Mouse (Mus musculus): ENCODE measurements around the gene Tmed6.
"Not testable (repeated sequence)": the region's sequence is repeated elsewhere in the genome, so short reads cannot be mapped to it uniquely, and the experiment has no call there.

Gene Tmed6

DNA sequence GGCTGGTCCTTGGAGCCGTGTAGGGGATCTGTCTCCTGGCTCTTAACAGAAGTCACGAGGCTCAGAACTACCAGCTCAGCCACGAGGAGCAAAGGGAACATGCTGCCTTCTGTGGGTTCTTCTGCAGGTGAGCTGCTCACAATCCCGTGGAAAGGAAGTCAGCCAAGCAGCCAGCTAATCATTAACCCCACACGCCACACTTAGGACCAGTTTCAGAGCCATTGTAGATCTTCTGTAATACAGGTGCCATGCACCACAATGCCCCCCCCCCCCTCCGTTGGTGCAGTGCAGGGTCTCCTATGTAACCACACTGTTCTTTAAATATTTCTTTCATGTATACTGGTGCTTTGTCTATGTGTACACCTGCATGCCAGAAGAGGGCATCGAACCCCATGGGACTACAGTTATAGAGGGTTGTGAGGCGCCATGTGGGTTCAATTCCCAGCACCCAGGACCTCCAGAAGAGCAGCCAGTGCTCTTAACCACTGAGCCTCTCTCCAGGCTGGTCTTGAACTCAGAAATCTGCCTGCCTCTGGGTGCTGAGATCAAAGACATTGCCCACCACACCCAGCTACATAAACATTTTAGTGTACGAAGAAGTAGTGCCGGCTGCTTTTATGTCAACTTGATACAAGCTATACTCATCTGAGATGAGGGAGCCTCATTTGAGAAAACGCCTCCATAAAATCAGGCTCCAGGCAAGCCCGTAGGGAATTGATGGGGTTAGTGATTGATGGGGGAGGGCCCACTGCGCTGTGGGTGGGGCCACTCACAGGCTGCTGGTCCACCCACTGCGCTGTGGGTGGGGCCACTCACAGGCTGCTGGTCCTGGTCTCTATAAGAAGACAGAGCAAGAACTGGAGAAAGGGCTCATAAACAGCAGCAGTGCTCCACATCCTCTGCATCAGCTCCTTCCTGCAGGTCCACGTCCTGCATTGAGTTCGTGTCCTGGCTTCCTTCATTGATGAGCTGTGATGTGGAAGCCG, at the start of gene Tmed6:
Gene Tmed6, minus strand, starts transcription at position 134 of the 986 bp plus-strand sequence.
- DNase-seq (ENCODE audit: low read depth, low spot score), result no peak

DNA sequence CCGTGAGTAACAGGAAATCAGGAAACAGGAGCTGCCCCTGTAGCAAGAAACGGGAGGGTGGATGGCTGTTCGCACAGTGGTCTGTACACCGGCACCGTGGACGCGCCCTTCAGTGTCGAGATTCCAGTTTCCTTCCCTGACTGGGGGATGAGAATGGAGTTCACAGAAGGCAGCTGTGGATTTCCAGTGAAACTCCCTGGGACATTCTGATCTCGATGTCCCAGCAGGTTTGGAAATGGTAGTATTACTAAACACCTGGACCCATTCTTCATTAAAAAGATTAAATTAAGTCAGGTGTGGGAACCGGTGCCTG, 49.5 kb upstream of the Tmed6 start:
- DNase-seq (ENCODE audit: low read depth, low spot score), result no peak

DNA sequence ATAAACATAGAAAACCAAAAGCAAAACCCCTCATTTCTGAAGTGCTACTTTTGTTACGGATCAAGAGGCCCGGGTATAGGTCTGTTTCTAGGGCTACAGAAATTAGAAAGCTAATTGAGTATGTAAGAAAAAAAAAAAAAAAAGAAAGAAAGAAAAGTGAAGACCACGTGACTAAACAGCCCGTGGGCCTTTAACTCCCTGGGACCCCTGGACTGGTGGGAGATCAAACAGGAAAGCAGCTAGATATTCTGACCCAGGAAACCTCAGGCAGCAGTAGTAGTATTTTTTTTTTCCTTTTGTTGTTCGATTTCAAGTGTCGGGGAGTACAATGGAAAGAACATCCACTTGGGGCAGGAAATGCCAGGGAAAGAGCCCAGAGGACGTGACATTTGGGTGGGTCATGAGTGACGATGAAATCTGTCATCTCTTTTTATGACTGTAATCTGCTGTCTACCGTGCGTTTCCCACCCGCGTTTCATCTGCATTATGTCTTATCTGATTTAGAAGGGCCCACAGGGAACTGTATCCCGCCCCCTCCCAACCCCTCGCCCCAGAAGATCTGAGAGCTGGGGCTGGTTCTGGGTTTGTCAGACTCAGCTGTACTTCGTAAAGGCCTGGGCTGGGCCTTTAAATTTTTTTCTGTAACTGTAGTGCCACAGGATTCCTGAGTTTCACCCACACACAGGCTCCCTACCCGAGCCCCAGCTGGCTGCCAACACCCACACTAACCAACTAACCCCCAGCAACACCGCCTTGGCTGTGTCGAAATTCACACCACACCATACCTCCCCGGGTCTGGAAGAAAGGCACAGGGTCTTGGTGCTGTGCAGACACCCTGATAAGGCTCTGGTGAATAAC, 48.9 kb upstream of the Tmed6 start:
- peak; percentile 47 for DNase-seq (ENCODE audit: low read depth, low spot score)

DNA sequence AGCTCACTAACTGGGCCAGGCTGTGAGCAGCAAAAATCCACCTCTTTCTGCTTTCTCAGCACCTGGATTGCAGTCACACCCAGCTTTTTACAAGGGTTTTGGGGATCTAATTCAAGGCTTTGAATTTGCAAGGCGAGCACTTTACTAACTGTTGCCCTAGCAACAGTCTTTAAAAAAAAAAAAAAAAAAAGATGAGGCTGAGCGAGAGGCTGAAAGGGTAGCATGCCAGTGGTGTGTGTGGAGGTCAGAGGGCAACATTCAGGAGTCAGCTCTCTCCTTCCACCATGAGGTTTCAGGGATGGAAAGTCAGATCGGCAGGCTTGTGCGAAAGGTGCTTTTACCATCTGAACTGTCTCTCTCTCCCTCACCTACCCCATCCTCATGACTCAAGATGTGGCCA, 47.8 kb upstream of the Tmed6 start:
- DNase-seq (ENCODE audit: low read depth, low spot score), result no peak

DNA sequence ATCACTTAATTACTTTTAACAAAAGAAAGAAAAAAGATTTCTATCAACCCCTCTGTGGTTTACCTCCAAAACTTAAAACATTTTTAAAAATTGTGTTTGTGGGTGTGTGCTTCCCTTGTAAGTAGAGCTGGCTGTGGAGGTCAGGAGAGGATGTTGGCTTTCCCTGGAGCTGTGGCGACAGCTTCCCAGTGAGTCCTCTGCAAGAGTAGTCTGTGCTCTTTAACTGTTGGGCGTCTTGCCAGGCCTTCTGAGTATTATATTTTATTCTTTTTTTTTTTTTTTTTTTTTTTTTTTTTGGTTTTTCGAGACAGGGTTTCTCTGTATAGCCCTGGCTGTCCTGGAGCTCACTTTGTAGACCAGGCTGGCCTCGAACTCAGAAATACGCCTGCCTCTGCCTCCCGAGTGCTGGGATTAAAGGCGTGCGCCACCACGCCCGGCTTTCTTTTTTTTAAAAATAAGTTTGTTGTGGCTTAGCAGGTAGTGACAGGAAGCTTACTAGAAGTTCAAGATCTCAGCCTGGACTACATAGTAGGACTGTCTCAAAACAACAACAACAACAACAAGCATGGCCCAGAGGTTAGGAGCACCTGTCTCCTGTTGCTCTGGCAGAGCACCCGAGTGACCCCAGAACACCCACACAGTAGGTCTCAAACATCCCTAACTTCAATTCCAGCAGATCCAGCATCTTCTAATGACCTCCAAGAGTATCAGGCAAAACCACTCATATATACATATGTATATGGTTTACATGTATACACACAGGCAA, 46.1 kb upstream of the Tmed6 start:
- no peak for DNase-seq (ENCODE audit: low read depth, low spot score)

DNA sequence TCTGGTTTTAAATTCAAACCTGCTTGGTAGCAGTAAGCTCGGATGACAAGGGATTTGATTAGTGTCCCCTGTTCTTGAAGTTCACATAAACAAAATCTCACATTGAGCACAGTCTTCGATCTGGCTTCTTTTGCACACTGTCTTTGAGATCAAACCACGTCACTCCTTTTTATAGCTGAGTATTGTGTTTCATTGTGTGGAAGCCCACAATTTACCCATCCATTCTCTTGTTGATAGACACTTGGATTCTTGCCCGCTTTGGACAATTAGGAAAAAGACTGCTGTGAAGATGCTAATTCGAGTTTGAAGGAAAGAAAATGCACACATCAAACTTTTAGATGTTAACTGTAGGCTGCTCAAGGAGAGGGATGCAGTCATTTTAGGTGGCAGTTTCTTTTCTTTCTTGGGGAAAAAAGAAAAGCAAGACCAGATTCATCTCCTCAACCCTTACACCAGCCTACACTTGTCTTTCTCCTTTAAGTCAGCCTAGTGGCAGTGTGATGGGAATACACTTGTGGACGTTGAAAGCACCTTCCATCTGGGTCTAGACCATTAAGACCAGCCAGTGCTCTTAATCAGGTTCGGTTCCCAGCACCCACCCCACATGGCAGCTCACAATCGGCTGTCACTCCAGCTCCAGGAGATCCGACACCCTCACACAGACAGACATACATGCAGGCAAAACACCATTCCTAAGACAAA, 45.3 kb upstream of the Tmed6 start:
- no peak for DNase-seq (ENCODE audit: low read depth, low spot score)

DNA sequence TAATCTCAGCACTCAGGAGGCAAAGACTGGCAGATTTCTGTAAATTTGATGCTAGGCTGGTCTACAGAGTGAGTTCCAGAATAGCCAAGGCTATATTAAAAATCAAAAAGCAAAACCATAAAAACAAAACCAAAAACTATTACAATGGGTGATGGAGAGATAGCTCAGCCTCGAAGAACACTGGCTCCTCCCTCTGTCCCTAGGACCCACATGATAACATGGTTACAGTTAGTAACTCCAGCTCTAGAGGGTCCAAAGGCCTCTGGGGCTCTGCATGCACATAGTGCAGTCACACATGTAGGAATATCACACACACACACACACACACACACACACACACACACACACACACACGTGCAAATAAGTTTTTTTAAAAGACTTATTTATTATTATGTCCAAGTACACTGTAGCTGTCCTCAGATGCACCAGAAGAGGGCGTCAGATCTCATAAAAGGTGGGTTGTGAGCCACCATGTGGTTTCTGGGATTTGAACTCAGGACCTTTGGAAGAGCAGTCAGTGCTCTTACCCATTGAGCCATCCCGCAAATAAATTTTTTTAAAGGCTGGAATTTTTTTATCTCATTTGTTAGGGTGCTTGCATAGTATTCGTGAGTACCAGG, 44.5 kb upstream of the Tmed6 start:
- DNase-seq (ENCODE audit: low read depth, low spot score), result no peak

DNA sequence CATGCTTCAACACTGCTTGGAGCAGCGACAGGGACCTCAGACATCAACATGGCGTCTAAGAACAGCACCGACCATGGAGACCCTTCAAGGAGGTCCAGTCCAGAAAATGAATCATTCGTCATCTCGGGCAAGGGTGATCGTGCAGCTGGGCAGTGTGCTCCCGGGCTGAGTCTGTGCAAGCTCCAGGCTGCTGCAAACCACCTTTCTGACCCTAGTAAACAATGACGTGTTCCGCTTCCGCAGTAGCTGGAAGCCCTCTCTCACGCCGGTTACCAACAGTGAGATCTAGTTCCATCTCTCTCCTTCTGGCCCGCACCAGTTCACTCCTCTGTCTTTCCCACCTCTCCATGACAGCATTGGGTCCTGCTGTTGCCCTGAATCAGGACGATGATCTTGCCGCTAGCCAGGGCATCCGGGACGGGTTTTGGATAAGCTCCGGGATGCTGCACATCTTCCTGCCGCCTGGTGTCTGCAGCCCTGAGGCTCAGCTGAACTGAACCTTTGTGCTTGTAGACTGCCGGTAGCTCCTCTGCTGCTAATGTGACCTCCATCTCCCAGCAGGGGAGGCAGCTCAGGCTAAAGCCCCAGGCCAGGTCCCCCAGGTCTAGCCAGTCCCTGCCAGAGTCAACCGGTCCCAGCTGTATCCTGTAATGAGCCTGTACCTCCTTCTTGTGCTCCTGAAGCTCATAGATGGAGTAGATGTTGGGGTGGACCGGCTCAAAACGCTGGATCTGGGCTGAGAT, 43.7 kb upstream of the Tmed6 start:
- no peak for DNase-seq (ENCODE audit: low read depth, low spot score)

DNA sequence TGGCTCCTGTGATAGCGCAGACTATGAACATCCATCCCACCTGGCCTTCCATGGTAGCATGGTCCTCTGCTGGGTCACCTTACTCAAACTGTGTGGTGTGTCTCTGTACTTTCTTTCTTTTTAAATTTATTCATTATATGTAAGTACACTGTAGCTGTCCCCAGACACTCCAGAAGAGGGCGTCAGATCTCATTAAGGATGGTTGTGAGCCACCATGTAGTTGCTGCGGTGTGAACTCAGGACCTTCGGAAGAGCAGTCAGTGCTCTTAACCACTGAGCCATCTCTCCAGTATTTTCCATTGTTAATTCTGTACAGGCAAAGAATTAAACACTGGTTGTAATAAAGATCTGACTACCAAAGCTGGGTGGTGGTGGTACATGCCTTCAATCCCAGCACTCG, 42.6 kb upstream of the Tmed6 start:
- DNase-seq (ENCODE audit: low read depth, low spot score), result not testable (repeated sequence)

DNA sequence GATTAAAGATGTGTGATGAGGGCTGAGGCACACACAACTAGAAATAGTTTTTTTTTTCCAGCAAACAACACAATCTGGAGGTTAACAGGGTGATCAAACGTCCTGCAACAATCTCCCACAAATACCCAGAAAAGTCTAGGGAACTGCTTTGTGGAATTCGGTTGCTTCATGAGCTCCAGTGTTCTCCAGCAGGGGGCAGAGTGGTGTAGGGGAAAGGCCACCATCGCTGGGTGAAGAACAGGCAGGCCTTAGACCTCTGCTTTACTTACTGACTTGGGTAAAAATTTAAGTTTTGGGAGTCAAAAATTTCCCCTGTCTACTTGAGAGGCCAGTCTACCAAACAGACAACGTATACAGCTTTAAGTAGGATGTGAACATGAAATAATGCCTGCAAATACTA, 39.1 kb upstream of the Tmed6 start:
- peak; percentile 38 for DNase-seq (ENCODE audit: low read depth, low spot score)

DNA sequence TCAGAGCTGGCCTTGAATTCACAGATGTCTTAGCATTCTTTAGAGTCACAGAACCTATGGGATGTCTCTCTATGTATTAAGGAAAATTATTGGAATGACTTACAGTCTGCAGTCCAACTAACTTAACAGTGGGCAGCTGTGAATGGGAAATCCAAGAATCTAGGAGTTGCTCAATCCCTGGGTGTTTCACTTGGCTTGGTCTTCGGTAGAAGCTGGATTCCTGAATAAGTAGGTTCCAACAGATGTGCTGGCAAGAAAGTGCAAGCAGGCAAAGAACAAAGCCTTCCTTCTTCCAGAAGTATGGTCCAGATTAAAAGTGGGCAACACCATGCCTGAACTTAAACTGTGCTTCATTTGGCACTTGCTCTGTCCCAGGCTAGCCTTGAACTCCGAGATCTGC, 35.2 kb upstream of the Tmed6 start:
- DNase-seq (ENCODE audit: low read depth, low spot score), result no peak

DNA sequence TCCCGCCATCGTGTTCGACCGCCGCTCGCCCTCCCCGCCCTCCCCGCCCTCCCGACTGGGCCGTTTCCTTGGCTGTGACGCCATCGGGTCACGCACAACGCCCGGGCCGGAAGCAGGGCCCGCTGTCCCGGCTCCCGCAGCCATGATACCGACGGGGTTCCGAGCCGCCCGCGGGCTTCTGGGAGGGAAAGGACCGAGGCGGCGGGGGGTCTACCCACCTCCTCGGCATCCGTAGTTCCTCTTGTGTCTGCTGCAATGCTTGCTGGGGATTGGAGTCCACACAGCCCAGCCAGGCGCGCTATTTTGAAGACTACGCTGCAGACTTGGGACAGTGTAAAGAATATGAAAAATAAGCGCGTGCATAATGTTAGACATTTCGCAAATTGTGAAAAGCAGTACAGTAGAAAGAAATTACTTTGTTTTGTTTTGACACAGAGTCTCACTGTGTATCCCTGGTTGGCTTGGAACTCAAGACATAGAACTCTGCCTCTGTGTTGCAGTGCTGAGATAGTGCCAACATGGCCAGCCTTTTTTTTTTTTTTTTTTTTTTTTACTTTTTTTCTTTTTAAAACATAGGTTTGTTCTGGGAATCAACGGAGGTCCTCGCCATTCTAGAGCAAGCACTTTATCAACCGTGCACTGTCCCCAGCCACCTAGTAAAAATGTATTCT, 31.1 kb upstream of the Tmed6 start, which contains the start of gene Terf2:
Gene Terf2, minus strand, starts transcription at position 182 of the 671 bp plus-strand sequence.
- DNase-seq (ENCODE audit: low read depth, low spot score), result peak; percentile 95

DNA sequence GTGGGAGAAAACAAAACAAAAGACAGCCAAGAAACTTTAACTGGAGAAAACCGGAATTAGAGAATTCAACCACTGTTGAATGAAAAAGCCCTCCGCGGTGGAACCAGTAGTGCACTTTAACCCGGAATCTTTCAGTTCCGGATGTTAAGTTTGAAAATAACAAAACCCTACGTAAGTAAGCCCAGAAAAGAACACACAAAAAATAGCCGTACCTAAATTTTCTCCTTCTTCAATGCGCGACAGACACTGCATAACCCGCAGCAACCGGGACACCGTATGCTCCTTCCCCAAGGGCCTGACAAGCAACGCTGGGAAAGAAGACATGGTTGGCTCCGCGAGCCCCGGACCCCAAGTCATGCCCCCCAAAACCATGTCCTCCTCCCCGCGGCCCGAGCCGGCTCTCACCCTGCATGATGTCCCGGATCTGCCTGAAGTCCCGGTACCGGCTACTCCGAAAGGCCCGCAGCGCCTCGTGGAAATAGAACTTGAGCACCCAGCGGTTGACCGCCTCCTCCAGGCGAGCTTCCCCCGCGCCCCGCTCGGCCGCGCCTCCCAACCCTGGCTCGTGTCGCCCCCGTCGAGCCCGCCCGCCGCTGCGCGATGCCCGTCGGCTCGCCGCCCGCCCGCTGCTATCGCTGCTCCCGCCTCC, 30.4 kb upstream of the Tmed6 start:
- DNase-seq (ENCODE audit: low read depth, low spot score), result peak; percentile 35

DNA sequence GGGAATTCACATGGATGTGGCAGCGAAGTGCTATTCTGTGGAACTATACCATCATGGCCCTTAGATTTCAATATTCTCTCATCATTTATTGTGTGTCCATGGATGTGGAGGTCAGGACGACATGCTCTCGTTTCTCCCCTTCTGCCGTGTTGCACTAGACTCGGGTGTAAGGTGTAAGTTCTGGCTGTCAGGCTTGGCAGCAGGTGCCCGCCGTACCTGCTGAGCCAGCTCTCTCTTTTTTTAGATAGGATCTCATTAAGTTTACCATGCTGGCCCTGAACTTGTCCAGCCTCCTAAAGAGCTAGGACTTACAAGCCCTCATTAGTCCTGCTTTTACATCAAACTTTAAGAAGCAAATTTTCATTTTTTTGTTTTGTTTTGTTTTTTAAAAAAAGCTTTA, 25.1 kb upstream of the Tmed6 start:
- DNase-seq (ENCODE audit: low read depth, low spot score), result no peak

DNA sequence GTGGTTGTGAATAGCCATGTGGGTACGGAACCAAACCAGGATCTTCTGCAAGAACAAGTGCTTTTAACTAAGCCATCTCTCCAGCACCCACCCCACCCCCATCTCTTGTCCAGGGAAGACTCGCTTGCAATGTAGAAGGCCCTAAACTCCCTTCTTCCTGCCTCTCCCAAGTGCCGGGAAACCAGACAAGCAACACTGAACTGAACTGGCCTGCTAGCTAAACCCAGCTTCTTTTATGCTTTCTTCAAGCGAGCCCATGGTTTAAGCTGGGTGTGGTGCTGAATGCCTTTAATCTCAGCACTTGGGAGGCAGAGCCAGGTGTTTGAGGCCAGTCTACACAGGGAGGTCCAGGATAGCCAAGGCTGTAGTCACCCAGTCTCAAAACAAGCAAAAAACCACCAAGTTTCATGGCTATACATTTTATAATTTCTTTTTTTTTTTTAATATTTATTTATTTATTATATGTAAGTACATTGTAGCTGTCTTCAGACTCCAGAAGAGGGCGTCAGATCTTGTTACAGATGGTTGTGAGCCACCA, 23.2 kb upstream of the Tmed6 start:
- no peak for DNase-seq (ENCODE audit: low read depth, low spot score)

DNA sequence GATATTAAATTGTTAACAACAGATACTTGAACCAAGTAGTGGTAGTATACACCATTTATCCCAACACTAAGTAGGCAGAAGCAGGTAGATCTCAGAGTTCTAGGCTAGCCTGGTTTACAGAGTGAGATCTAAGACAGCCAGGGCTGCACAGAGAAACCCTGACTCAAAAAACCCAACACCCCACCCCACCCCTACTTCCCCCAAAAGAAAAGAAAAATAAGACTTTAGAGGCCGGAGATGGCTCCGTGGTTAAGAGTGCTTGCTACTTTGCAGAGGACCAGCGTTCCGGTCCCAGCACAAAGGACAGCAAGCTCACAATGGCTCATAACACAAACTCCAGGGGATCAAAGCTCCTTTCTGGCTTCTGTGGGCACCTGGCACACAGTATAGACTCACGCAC, 20.6 kb upstream of the Tmed6 start:
- DNase-seq (ENCODE audit: low read depth, low spot score), result no peak

DNA sequence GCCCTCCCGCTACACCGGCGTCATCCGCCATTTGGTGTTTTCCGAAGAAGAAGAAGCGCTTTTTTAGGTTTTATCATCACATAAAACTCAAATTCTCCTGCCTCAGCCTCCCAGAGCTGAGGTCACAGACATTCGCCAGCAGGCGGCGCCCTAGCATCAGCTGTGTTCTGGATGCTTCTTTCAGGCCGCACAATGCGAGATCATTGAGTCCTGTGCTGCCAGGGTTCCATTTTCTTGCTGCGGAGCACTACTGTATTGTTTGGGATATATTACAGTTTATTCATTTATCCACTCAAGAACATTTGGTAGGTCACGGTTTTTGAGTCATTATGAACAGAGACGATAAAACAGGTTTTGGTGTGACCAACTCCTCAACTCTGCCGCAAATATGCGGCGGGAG, 19.9 kb upstream of the Tmed6 start:
- no peak for DNase-seq (ENCODE audit: low read depth, low spot score)

DNA sequence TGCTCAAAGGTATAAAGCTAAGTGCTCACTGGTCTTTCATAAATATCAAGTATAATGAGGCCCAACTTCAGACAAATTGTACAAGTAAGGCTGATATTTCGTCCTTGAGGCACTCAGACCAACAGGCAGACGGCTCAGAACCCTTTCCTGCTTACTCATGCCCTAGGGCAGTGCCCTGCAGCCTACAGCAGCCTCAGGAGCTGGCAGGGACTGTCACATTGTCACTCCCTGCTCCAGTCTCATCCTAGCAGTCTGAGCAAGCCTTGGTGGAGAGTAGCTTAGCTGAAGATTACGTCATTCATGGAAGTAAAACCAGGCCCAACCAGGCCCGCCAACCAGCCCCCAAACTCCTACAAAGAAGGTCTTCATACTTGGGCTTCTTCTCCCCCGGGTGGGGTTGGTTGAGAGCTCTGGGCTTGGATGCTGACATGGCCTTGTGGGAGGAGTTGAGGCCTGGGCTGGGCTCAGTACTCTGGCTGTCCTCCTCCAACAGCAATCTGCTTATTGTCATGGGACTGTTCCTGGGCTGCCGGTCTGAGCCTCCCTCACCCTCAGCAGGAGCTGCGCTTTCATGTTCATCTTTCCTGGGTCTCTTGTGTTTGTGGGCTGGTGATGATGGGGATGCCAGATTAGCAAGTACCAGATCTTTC, 10.9 kb upstream of the Tmed6 start:
- no peak for DNase-seq (ENCODE audit: low read depth, low spot score)
